Mouse (Mus musculus) spleen, postnatal 4 days (tissue): ENCODE measurements around the gene Gm17655.
"Not testable (repeated sequence)": the region's sequence is repeated elsewhere in the genome, so short reads cannot be mapped to it uniquely, and the experiment has no call there.

Experiments
- DNase-seq, 2 experiments: peaks; one replicate each; pipeline ENCODE4 v3.0.0; 2022; ENCODE audit warnings: low spot score in 2 of 2

Gene Gm17655

GRCm38 (mm10) chr5:110086161-110086866 is 14.0 kb upstream of the Gm17655 start:
- no peak for DNase-seq

GRCm38 (mm10) chr5:110082961-110083360 is 10.6 kb upstream of the Gm17655 start:
- DNase-seq = no peak

- peak; percentile 80 to 86 for DNase-seq
Observed at GRCm38 (mm10) chr5:110057637-110058408, 14.5 kb downstream of the Gm17655 start.

GRCm38 (mm10) chr5:110023694-110024427 is 48.5 kb downstream of the Gm17655 start:
- DNase-seq = not testable (repeated sequence)

- no peak for DNase-seq
Observed at GRCm38 (mm10) chr5:110023273-110023672, 49.0 kb downstream of the Gm17655 start.

GRCm38 (mm10) chr5:110015775-110016174 is 56.5 kb downstream of the Gm17655 start:
- DNase-seq = not testable (repeated sequence)
